Mouse (Mus musculus) brown adipose tissue, adult 24 weeks (tissue): ENCODE data around the gene Slc35d2. TPM values are rescaled to one million over a fixed set of nuclear protein-coding genes. Genes with fewer than 3 reads are reported as not detected.

Experiments used
- H3K27ac ChIP-seq: fragments of 200-500 bp; replicated peaks from 2 replicates; pipeline ENCODE4 v1.5.1; 2012; ENCODE audit warnings: low read depth, mild to moderate bottlenecking, low read length
- H3K4me1 ChIP-seq: fragments of 200-500 bp; 2 replicates; pipeline ENCODE4 v1.6.1; 2012; ENCODE audit warnings: low read length, mixed read lengths; ENCODE audit not compliant: control insufficient read depth, insufficient read depth, insufficient read length
- H3K4me3 ChIP-seq: fragments of 200-500 bp; 2 replicates; pipeline ENCODE4 v1.5.1; 2012; ENCODE audit warnings: low read depth, mild to moderate bottlenecking, low read length, moderate library complexity; ENCODE audit not compliant: insufficient read depth
- polyA plus RNA-seq: library from polyadenylated mRNA; stranded (reverse); fragments of >200 nt; gene quantifications from 2 replicates; pipeline ENCODE4 v1.2.4, GENCODE M21; 2012; ENCODE audit not compliant: missing spikeins, insufficient read depth, insufficient read length

Gene Slc35d2
- polyA plus RNA-seq, 1 experiment = 7.6 TPM

- Histone ChIP-seq H3K4me1 (no peaks in the 10 kb centered on the region), H3K27ac (no peak overlapping the region), H3K4me3 (no peak overlapping the region)
These were observed 36.4 kb downstream of the Slc35d2 start for GRCm38 (mm10) chr13:64092752-64093151.

GRCm38 (mm10) chr13:64092141-64092540 lies 37.0 kb downstream of the Slc35d2 start:
- H3K4me3 ChIP-seq = no peak overlapping the region
- no peaks in the 10 kb centered on the region for H3K4me1 ChIP-seq
- no peak overlapping the region for H3K27ac ChIP-seq

- Histone ChIP-seq H3K4me3 (no peak overlapping the region), H3K4me1 (no peaks in the 10 kb centered on the region), H3K27ac (no peak overlapping the region)
These were observed 38.2 kb downstream of the Slc35d2 start for GRCm38 (mm10) chr13:64091006-64091405.

GRCm38 (mm10) chr13:64090278-64090677 lies 38.9 kb downstream of the Slc35d2 start:
- no peak overlapping the region for H3K4me3 ChIP-seq

GRCm38 (mm10) chr13:64089130-64089529 lies 40.0 kb downstream of the Slc35d2 start, which contains the start of gene Hsd17b3:
Gene Hsd17b3 (minus strand): TSS chr13:64089230.
- Histone ChIP-seq H3K27ac (no peak within 1 kb of the TSS), H3K4me1 (no peaks in the 10 kb centered on the region), H3K4me3 (no peak within 1 kb of the TSS)

More at GRCm38 (mm10) chr13:64090278-64090677, 38.9 kb downstream of the Slc35d2 start:
- Histone ChIP-seq H3K4me1 (no peaks in the 10 kb centered on the region), H3K27ac (no peak overlapping the region)

- Histone ChIP-seq H3K4me1 (no peaks in the 10 kb centered on the region), H3K27ac (no peak overlapping the region), H3K4me3 (no peak overlapping the region)
These were observed 41.1 kb downstream of the Slc35d2 start for GRCm38 (mm10) chr13:64088057-64088456.

- Histone ChIP-seq H3K27ac (no peak overlapping the region), H3K4me3 (no peak overlapping the region), H3K4me1 (no peaks in the 10 kb centered on the region)
These were observed 43.1 kb downstream of the Slc35d2 start for GRCm38 (mm10) chr13:64086036-64086435.

GRCm38 (mm10) chr13:64083331-64083730 lies 45.8 kb downstream of the Slc35d2 start:
- Histone ChIP-seq H3K4me1 (no peaks in the 10 kb centered on the region), H3K27ac (no peak overlapping the region)

GRCm38 (mm10) chr13:64081012-64081919 lies 47.9 kb downstream of the Slc35d2 start:
- H3K4me3 ChIP-seq = no peak overlapping the region
- H3K4me1 ChIP-seq = no peaks in the 10 kb centered on the region
- no peak overlapping the region for H3K27ac ChIP-seq

More at GRCm38 (mm10) chr13:64083331-64083730, 45.8 kb downstream of the Slc35d2 start:
- no peak overlapping the region for H3K4me3 ChIP-seq

GRCm38 (mm10) chr13:64077591-64077990 lies 51.6 kb downstream of the Slc35d2 start:
- no peaks in the 10 kb centered on the region for H3K4me1 ChIP-seq
- no peak overlapping the region for H3K4me3 ChIP-seq
- no peak overlapping the region for H3K27ac ChIP-seq

- H3K4me3 ChIP-seq = no peak overlapping the region
- no peak overlapping the region for H3K27ac ChIP-seq
These were observed 53.1 kb downstream of the Slc35d2 start for GRCm38 (mm10) chr13:64076074-64076473.

GRCm38 (mm10) chr13:64066653-64067052 lies 62.5 kb downstream of the Slc35d2 start:
- Histone ChIP-seq H3K4me3 (no peak overlapping the region), H3K4me1 (no peaks in the 10 kb centered on the region), H3K27ac (no peak overlapping the region)

More at GRCm38 (mm10) chr13:64076074-64076473, 53.1 kb downstream of the Slc35d2 start:
- H3K4me1 ChIP-seq = no peaks in the 10 kb centered on the region

- Histone ChIP-seq H3K4me1 (no peaks in the 10 kb centered on the region), H3K4me3 (no peak overlapping the region), H3K27ac (no peak overlapping the region)
These were observed 64.9 kb downstream of the Slc35d2 start for GRCm38 (mm10) chr13:64064276-64064675.

GRCm38 (mm10) chr13:64060935-64061506 lies 68.1 kb downstream of the Slc35d2 start:
- no peak overlapping the region for H3K4me3 ChIP-seq
- H3K4me1 ChIP-seq = no peaks in the 10 kb centered on the region
- no peak overlapping the region for H3K27ac ChIP-seq

- H3K27ac ChIP-seq = no peak overlapping the region
- no peaks in the 10 kb centered on the region for H3K4me1 ChIP-seq
- no peak overlapping the region for H3K4me3 ChIP-seq
These were observed 75.2 kb downstream of the Slc35d2 start for GRCm38 (mm10) chr13:64053959-64054358.
